Mouse (Mus musculus): ENCODE measurements at regions not wholly inside any gene's neighbourhood (a gene's known extent, or its start where the extent isn't known, plus 50 kb on each side); places are given as distances from the start of the nearest gene placed in this dataset.

- TF ChIP-seq POLR2A (IDR thresholded peaks at IDR 0.05; ENCODE audit: borderline replicate concordance, low read depth, low read length) (no peak), CTCF (IDR thresholded peaks at IDR 0.05; ENCODE audit: low read depth, low read length) (no peak)
Observed at GRCm38 (mm10) chr1:63879570-63879969, 110.5 kb upstream of the 4933402D24Rik start.

Data from bone marrow macrophage, adult 2 months (primary cell).